Comparison of ENCODE assay signal across 12 mouse cellular contexts in the genomic region with DNA sequence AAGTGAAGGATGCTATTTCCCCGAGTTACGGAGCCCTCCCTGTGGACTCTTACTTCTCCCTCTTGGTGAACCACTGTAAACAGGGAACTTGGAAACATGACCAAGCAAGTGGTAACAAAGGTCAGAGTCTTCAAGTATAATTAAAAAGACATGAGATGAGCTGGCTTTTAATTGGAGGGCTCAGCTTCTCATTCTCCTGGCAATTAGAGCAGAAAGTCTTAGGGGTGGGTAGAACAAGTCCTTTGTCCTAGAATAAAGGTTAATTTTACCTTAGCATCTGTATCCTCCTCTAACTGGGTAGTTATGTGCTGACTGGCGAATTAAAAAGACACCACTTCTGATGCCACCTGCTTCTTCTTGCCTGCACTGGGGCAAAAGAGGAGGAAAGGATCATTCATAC.
"Had no signal": no experiment of that assay in that cellular context is flagged by ENCODE, and none has a peak within 500 bp of the region (broad histone marks: within the 10 kb centered on the region; RNA-seq: fewer than 3 reads in every experiment).

No protein-coding gene starts in this region.

- DNase-seq: left cerebral cortex, postnatal 4 days; lung, adult 18-20 months; right cerebral cortex, adult 18-20 months; thymus, postnatal 14 days had no signal

- H3K27ac ChIP-seq: hindbrain, postnatal 0 days; layer of hippocampus, adult 2 months; limb, embryonic 13.5 days; liver, embryonic 14.5 days; midbrain, embryonic 12.5 days; neural tube, embryonic 13.5 days; stomach, postnatal 0 days had no signal

- H3K4me3 ChIP-seq: layer of hippocampus, adult 2 months; limb, embryonic 13.5 days; midbrain, embryonic 12.5 days; neural tube, embryonic 13.5 days had no signal

- H3K9ac ChIP-seq: limb, embryonic 13.5 days; liver, embryonic 14.5 days; midbrain, embryonic 12.5 days; neural tube, embryonic 13.5 days had no signal

- H3K4me2 ChIP-seq: limb, embryonic 13.5 days; midbrain, embryonic 12.5 days; neural tube, embryonic 13.5 days had no signal

- H3K36me3 ChIP-seq: limb, embryonic 13.5 days; midbrain, embryonic 12.5 days; neural tube, embryonic 13.5 days had no signal

- H3K27me3 ChIP-seq: limb, embryonic 13.5 days; midbrain, embryonic 12.5 days; neural tube, embryonic 13.5 days had no signal

- H3K9me3 ChIP-seq: limb, embryonic 13.5 days; midbrain, embryonic 12.5 days; neural tube, embryonic 13.5 days had no signal

- H3K4me1 ChIP-seq: limb, embryonic 13.5 days; midbrain, embryonic 12.5 days; neural tube, embryonic 13.5 days had no signal

- ATAC-seq: hindbrain, postnatal 0 days; midbrain, embryonic 16.5 days had no signal
